Mouse (Mus musculus) mouse trophoblast stem cell (cell line): Measurements from ENCODE around the gene Limch1.

Source experiments
- in situ Hi-C, 2 experiments: fragments of 300-500 bp; cut with MseI, MboI; formaldehyde crosslinking; loops; 2 replicates in 1 of 2; 3 replicates in 1 of 2; pipeline ENCODE4 v1.15.1; 2025

The Limch1 gene

DNA sequence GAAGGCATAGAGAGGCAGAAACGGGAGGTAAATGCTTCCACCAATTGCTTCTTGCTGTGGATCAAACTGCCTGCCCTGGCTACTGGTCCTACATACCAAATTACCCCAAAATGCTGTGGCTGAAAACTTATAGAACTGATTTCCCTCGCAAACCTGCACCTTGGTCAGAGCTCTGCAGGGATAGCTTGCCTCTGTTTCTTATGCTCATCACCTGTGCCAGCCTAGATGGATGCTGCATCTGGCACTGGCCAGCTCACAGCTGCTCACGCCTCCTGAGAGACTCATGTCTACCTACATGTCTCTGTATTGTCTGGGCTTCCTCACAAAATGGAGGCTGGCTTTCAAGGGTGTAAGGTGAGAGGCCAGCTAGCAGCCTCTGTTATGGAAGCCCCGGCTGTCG is 83.9 kb downstream of the Limch1 start:
- in situ Hi-C loops: no loop called here

DNA sequence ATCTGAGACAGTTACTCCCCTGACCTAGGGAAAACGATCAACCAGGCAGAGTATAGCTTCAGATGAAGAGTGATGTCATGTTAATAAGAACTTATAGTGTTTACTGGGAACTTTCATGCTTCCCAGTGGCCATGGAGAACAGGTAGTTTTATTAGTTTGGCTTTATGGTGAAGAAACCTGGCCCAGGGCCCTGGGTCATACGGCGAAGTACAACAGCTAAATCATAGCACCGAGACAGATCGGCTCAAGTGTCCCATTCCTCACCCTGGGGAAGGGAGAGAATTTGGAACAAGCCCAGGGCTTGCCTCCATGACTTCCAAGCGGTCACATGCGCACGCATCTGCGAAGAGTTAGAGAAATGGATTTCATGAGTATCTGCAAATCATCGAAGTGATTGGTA is 84.6 kb downstream of the Limch1 start:
- in situ Hi-C loops: no loop called here

DNA sequence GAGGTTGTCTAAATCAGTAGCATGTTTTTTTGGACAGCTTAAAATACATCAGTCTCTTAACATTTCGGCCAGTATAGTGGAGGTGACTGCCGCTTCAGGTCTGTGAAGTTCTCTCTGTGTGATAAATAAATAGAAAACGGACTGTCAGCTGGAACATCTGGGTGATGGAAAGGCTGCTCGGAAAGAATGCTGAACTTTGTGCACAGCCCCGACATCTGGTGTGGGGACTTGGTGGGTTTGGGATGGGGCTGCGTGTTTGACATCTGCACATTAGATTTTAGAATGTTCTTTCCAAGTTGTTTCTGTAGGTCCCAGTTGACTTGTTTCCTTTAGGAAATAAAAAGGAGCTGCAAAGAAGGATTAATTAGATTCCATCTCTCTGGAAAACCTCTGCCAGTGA is 89.1 kb downstream of the Limch1 start:
- in situ Hi-C loops: no loop called here

DNA sequence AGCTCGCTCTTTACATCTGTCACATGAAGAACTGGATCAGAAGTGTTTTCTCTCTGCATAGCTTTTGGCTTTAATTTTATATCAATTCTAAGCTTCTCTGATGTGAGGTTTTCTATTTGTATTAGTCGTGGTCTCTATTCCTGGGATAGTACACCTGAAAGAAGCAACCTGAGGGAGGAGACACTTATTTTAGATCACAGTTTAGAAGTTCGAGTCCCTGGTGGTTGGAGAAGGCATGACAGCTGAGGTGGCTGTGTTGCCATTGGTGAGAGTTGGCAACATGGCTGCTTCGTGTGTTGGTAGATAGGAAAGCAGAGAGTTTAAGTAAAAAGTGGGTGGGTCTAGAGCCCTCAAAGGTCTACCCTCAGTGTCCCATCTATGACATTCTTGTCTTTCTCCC is 91.3 kb downstream of the Limch1 start:
- in situ Hi-C loops: no loop called here

DNA sequence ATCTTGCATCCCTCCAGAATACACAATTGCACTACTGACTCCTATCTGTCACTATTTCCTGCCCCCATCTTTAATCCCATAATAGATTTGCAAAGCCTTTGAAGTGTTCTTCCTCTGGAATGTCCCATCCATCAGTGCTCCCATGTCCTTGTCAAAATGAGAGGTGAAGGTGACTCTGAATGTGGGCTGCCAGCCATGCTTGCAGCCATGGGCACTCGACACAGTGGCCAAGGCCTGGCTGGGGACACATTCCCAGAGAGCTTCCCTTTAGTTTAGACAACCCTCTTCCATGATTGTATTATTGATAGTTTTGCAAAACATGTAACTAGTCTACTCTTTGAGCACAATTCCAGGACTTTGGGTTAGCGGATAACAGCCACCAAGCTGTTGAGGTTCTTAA is 96.3 kb downstream of the Limch1 start:
- in situ Hi-C loops: no loop called here

DNA sequence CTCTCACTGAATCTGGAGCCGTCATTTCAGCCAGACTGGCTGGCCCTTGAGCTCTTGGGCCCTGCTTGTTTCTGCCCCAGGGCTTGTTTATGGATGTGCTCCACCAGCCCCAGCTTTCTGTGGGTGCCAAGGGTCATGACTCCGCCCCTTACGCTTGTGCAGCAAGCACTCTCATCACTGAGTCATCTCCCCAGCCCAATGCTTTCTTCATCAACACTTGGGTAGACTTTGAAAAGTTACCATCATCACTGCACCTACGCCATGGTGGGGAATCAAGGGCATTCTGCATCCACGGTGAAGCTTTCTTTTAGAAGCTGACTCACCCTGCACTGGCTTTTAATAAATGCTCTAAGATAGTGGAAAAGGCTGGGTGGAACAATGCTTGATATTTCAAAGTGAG is 97.1 kb downstream of the Limch1 start:
- in situ Hi-C loops: no loop called here

DNA sequence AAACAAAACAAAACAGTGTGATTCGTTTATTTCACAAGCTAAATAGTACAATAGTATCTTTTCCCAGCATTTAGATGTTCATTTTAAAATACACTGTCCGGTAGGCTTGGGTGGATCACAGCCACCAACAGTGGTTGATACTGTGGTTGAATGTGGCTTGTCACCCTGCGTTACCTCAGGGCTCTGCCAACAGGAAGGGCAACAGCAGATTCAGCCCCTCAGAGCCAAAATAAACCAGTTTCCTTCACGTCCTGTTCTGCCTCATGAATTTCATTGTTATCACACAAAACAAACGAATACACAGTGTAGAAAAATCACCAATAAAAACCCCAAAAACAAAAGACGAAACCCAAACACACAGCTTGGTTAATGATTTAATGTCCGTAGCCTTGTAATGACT is 102.5 kb downstream of the Limch1 start:
- in situ Hi-C loops: no loop called here

DNA sequence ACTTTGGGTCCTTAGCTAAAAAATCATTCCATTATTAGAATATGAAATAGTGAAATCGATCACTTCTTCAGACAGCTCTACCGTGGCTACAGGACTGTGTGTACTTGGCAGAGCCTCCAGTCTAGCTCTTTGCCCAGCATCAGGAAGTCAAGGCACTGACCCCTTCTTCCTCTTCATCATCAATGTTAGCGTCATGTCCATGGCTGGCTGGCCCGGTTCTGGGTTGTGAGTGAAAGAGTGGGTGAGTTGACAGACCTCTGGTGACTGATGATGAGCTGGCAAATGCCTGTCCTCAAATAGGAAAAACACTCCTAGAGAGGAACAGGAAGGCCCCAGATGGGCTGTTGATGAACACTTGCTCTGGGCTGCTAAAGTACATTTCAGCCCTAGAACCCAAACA is 103.5 kb downstream of the Limch1 start:
- in situ Hi-C loops: no loop called here

DNA sequence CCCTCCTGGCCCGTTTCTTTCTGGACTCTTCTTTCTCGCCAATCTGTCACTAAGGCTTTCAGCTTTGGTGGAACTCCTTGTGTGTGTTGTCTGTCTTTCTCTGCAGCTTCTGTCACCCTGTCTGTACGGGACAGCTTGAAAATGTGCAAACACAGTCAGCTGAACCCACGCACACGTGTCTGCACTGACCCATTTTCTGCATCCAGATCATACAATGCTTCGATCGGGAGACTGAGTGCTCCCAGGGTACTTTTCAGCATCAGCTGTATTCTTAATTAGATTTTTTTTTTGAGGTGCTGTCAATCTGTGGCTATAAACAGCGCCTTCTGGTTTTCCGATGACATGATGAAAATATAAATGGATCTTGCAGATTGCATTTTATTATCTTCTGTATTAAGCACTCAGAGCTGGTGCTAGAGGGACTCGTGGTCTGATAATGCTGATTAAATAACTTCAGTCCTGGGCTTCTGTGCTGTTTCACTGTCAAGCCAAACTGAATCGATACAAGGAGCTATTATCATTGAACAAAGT is 105.2 kb downstream of the Limch1 start:
- in situ Hi-C loops: no loop called here

DNA sequence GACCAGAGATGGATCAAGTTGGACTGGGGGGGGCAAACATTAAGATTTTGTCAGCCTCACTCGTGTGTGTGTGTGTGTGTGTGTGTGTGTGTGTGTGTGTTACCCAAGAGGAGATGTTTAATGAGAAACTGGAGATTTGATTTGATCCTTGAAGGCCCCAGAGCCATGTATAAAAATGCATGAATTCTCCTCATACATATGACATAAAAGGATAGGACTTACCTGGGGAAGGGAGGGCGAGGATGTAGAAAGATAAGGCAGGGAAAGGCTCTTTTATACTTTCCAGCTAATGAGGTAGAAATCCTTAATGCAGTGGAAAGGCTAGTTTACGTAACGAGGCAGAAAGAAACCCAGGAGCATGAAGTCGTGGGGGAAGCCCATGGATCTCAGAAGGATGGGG is 106.1 kb downstream of the Limch1 start:
- in situ Hi-C loops: no loop called here

DNA sequence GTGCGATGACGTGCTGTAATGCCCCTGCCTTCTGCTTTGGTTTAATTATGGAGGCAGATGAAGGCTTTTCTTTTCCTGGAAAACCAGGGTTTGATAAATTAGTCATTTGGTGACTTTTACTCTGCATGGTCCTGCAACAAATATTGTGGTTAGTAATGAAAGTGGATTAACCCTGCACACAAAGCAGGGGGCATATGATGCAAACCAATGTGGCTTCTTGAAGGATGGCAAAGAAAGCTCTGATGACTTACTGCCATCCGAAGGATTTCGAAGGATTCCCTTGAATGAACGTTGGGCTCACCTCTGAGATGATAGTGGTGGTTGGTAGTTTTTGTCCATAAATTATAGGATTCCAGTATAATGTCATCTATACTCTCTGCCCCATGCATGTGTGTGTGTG is 108.6 kb downstream of the Limch1 start:
- in situ Hi-C loops: no loop called here

DNA sequence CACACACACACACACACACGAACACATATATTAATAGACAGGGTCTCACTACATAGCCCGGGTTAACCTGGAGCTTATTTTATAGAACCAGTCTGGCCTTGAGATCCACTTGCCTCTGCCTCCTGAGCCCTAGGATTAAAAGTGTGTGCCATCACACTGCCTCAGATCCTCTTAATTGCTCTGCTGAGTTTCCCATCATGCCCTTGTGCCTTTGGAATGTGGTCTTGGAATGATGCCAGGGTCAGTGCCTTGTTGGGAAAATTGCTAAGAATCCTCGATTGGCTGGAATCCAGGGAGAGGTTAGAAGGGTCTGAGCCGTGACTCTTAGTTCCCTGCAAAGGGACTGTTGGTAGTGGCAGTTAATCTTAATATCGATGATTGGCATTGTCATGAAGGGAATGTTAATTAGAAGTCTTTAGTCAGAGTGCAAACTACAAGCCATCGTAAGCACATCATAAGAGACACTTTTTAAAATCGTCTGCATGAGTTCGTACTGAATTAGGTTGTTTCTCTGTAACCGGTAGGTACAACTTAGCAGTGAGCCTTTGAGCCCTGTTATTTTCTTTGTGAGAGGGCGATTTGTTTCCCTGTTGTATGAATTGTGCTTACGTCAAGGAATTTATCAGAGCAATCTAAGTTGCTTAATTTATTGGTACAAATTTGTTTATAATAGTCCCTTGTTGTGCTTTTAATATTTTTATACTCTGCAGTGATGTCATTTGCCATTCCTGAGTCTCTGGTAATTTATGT is 109.9 kb downstream of the Limch1 start:
- in situ Hi-C loops: no loop called here

DNA sequence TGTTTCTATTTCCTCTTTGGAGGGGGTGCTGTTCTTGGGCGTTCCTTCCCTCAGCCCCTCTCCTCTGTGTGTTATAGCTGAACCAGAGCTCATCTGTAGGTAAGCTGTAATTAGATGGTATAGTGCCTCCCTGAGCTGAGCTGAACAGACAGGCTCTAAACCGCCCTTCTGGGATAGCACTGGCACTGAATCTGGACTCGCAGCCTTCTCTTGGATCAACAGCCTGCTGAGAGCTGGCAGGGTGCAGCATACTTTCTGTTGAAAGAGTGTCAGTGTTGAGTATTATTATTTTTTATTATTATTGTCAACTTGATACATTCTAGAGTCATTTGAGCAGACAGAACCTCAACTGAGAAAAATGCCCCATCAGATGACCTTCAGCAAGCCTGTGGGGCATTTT is 113.9 kb downstream of the Limch1 start:
- in situ Hi-C loops: no loop called here

DNA sequence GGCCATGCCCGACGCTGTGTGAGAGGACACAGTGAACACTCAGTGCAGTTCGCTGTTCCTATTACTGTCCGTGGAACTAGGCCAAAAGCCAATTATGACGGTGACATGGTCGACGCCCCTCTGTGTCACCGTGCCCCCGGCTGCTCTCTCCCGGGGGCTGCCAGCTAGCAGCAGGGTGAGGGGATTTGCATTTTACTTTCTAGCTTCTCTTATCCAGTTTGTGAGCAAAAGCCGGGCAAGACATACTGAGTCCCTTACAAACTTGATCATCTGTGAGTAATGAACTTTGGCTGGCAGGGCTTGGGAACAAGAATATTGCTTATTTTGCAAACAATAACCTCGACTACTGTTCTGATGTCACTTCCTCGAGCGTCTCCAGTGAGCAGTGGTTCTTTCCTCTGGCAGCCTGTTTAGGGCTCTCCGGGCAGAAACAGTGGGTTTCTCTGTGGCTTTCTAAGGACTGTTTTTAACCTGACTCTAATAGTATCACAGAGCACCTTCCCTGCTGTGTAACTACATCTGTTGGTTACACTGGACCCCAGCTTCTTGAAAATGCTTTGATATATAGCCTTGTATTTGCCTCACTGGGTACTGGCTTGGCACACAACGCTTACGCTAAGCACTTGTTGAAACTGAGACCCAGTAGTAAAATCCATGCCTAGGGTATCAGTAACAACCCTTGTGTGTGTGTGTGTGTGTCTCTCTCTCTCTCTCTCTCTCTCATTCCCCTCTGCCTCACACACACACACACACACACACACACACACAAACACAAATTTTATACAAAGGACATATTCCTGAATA is 115.8 kb downstream of the Limch1 start:
- in situ Hi-C loops: no loop called here

DNA sequence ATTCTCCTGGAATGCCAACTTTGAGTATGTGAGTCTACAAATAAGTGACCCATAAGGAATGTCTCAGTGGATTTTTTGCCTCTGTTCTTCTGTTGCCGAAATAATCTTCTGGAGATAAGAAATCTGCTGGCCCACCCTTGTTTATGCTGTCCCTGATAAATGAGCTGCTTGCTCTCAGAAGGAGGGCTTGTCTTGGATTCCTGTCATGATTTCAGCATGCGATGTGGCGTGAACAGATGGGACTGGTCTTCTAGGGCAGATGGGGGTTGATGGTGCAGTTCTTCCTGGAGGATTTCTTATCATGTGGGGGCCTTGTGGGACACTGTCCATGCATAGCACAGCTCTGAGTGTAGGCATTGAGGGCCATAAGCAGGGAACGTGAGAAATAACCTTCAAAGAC is 116.5 kb downstream of the Limch1 start:
- in situ Hi-C loops: no loop called here

DNA sequence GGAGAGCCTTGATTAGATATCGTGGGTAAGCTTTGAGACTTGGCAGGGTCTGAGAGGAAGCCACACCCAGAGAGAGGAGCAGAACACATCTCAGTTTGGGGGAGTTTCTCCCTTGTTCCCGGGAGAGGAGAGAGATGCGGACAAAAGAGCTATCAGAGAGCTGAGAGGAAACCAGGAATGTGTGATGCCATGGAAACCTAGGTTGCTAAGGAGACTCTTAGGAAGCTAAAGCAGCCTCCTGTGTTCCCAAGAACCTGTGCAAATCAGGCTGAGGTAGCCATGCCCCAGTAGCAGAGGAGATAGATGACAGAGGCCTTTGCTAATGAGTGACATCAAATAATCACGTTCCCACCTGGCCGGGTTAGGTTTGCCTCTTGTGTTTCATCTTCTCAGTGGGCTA is 119.6 kb downstream of the Limch1 start:
- in situ Hi-C loops: no loop called here

DNA sequence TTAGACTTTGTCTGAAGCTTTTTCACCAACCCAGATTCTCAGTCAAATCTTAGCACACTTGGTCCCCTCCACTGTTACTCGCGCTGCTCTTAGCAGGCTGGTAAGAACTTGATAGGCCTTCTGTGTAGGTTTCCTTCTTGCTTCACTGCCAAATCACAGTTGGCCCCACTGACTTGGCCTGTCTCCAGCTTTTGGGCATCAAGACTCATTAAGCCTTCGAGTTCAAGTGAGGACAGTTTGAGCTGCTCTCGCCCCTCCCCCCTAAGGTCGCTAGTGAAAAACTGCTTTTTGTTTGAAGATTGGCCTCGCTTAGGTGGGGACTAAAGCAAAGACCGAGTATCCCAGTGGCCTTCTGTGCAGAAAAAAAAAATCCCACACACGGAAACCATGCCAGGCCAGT is 120.4 kb downstream of the Limch1 start:
- in situ Hi-C loops: no loop called here

DNA sequence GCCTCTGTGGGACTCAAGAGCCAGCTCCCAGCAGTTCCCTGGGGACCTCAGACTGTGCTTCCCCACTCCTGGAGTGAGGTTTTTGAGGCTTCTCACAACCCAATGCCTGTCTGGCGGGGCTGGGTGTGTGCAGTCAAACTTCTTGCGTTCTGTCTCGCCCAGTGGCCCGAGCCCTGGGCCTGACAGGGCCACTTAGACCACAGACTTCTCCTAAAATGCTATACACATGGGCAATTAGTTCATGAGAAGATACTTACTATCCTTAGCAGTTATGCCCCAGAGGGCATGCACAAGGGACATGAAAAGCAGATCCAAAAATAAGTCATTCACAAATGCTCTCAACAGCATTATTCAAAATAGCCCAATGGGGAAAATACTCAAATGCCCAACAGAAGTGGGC is 123.9 kb downstream of the Limch1 start:
- in situ Hi-C loops: no loop called here

DNA sequence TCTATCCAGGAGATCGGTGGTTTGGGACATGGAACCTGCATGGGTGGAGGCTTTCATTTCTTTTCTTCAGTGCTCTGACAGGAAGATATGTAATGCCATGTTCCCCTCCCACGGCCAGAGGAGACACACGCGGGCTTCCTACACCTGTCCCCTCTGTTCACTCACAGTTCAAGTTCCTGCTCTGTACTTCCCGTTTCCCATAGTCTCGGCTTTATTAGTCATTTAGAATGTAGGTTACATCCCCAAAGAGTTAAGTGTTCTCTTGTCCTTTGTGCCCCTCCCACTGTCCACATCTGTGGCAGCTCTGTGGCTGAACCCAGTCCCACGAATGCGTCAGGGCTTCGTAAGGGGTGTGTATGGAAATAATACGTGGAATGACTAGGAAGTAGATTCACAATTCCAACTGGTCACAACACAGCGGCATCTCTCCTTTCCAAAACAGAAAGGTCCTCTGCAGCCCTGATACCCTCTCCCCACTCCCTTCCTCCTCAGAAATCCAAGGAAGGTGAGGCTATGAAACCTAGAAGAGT is 126.0 kb downstream of the Limch1 start:
- in situ Hi-C loops: no loop called here

DNA sequence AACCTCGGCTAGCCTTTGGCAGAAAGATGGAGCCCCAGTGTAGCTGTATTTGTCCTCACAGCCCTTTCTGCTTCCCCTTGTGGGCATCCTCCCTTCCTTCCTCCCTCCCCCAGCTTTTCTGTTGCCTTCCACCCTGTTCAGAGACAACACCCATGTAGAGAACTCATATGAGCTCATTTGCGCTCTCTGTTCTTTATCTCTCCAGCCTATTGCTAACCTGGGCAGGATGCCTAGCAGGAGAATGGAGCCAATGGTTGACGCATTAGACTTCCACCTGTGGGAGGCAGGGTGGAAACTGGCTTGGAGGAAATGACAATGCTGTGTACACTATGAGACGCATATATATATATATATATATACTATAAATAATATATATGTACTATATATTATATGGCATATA is 126.4 kb downstream of the Limch1 start:
- in situ Hi-C loops: no loop called here

DNA sequence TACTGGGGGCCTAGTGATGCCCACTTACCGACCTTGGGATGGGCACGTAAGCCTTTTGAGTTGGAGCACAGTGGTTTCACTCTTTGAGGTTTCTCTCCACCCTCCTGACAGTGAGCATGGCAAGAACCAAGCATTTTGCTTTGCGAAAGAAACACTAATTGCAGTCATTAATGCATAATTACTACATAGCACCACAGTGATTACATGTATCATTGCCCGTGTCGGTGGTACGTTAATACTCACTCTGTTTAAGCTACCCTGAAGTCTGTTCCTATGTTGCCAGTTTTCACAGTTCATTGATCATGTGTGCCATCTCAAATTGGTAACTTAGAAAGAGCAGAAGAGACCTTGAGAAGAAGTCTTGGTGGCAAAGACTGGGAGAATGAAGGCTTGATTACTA is 127.1 kb downstream of the Limch1 start:
- in situ Hi-C loops: no loop called here

DNA sequence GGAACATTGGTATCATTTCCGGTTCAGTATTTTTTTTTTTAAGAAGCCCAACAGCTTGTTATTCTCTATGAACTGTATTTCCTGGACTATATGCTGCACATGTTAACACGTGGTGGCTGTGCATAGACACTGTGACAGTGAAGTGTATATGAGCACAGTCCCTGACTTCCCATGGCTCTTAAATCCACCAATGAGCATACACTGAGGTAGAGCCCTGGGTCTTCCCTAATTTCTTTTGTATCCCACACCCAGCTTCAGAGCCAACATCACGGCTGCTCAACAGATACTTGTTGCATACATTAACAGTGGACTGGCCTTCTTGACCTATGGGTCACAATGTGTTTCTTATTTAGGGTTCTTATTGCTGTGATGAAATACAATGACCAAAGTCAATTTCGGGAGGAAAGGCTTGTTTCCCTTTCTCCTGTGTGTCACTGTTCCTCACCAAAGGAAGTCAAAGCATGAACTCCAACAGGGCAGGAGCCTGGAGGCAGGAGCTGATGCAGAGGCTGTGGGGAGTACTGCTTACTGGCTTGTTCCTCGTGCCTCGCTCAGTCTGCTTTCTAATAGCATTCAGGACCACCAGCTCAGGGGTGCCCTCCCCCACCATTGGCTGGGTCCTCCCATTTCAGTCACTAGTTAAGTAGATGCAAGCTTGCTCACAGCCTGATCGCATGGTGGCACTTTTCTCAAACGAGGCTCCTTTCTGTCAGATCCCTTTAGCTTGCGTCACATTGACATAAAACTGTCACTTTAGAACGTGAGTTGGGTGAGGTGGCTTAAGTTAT is 130.6 kb downstream of the Limch1 start:
- in situ Hi-C loops: no loop called here
